Mouse (Mus musculus) CH12.LX (cell line): ENCODE measurements around the gene Olfr573-ps1. TPM values are rescaled to one million over a fixed set of nuclear protein-coding genes. Genes with fewer than 3 reads are reported as not detected.

Source experiments
- DNase-seq: peaks from one replicate; pipeline ENCODE4 v3.0.0-alpha.2; 2013; ENCODE audit errors: extremely low read depth
- H3K27ac ChIP-seq: 2 replicates; pipeline ENCODE4 v1.5.1; 2012; ENCODE audit warnings: low read depth, mild to moderate bottlenecking, control low read depth, moderate library complexity; ENCODE audit not compliant: insufficient read depth
- H3K27me3 ChIP-seq: replicated peaks from 2 replicates; pipeline ENCODE3; 2012; ENCODE audit warnings: inconsistent platforms
- H3K36me3 ChIP-seq, 2 experiments: replicated peaks in 1 of 2; 2 replicates each; pipeline versions ENCODE3 to v1.6.1; 2012; ENCODE audit warnings: inconsistent platforms in 1 of 2, low read length in 1 of 2, mild to moderate bottlenecking in 1 of 2, mixed read lengths in 1 of 2, moderate library complexity in 1 of 2; ENCODE audit not compliant: control insufficient read depth in 1 of 2, insufficient read depth in 1 of 2
- H3K4me1 ChIP-seq, 2 experiments: 2 replicates each; pipeline ENCODE4 v1.6.1; 2012; ENCODE audit warnings: inconsistent platforms in 1 of 2, moderate library complexity in 1 of 2; ENCODE audit not compliant: insufficient read depth in 2 of 2, control insufficient read depth in 1 of 2
- H3K4me2 ChIP-seq: 2 replicates; pipeline ENCODE4 v1.6.1; 2012; ENCODE audit warnings: low read depth, mild to moderate bottlenecking, control low read depth; ENCODE audit not compliant: poor library complexity, insufficient read depth, severe bottlenecking
- H3K4me3 ChIP-seq, 3 experiments: fragments of 150-350 bp in 1 of 3; sonication (generic) in 1 of 3; replicated peaks in 1 of 3; 2 replicates each; pipeline versions ENCODE3 to v1.5.1; 2011 to 2012; ENCODE audit warnings: low read depth in 2 of 3, low read length in 2 of 3, mild to moderate bottlenecking in 2 of 3, moderate library complexity in 2 of 3, control low read depth in 1 of 3, improper control_type of control experiment in 1 of 3, inconsistent platforms in 1 of 3, mixed read lengths in 1 of 3; ENCODE audit not compliant: poor library complexity in 1 of 3
- H3K79me2 ChIP-seq: replicated peaks from 2 replicates; pipeline ENCODE4 v1.6.1; 2012; ENCODE audit warnings: mild to moderate bottlenecking, moderate library complexity; ENCODE audit not compliant: control insufficient read depth, poor library complexity, insufficient read depth, severe bottlenecking; ENCODE audit errors: extremely low read depth
- H3K9ac ChIP-seq: 2 replicates; pipeline ENCODE4 v1.6.1; 2012; ENCODE audit warnings: low read depth, mild to moderate bottlenecking, control low read depth, moderate library complexity; ENCODE audit not compliant: insufficient read depth
- H3K9me3 ChIP-seq: replicated peaks from 2 replicates; pipeline ENCODE3; 2012; ENCODE audit warnings: low read length, inconsistent platforms, mixed read lengths
- BHLHE40 ChIP-seq: IDR thresholded peaks from 2 replicates; pipeline ENCODE4 v1.6.1; 2011; ENCODE audit warnings: mild to moderate bottlenecking, low read depth, low read length, improper control_type of control experiment
- ELF1 ChIP-seq: IDR thresholded peaks from 2 replicates; pipeline ENCODE4 v1.6.1; 2014; ENCODE audit warnings: low read depth, mild to moderate bottlenecking, inconsistent platforms, low read length, improper control_type of control experiment
- ETS1 ChIP-seq: conservative IDR thresholded peaks from 2 replicates; pipeline ENCODE4 v1.6.1; 2012; ENCODE audit warnings: low read depth, mild to moderate bottlenecking, inconsistent platforms, low read length, improper control_type of control experiment, moderate library complexity
- HCFC1 ChIP-seq: IDR thresholded peaks from 2 replicates; pipeline ENCODE4 v1.6.1; 2012; ENCODE audit warnings: low read depth, mild to moderate bottlenecking, inconsistent platforms, low read length, improper control_type of control experiment
- KAT2A ChIP-seq: IDR thresholded peaks from 2 replicates; pipeline ENCODE4 v1.6.1; 2012; ENCODE audit warnings: low read length, improper control_type of control experiment, inconsistent platforms; ENCODE audit not compliant: insufficient replicate concordance
- MAFK ChIP-seq: IDR thresholded peaks from 2 replicates; pipeline ENCODE4 v1.6.1; 2011; ENCODE audit warnings: low read length, improper control_type of control experiment; ENCODE audit not compliant: insufficient replicate concordance
- MAX ChIP-seq: IDR thresholded peaks from 2 replicates; pipeline ENCODE4 v1.6.1; 2011; ENCODE audit warnings: low read length, improper control_type of control experiment
- SMC3 ChIP-seq: IDR thresholded peaks from 2 replicates; pipeline ENCODE4 v1.6.1; 2011; ENCODE audit warnings: low read depth, low read length, improper control_type of control experiment
- TBP ChIP-seq: conservative IDR thresholded peaks from 2 replicates; pipeline ENCODE4 v1.6.1; 2011; ENCODE audit warnings: low read depth, low read length, improper control_type of control experiment
- UBTF ChIP-seq: IDR thresholded peaks from 2 replicates; pipeline ENCODE4 v1.6.1; 2012; ENCODE audit warnings: low read depth, mild to moderate bottlenecking, inconsistent platforms, low read length, improper control_type of control experiment, moderate library complexity
- USF1 ChIP-seq: IDR thresholded peaks from 2 replicates; pipeline ENCODE4 v1.6.1; 2014; ENCODE audit warnings: low read depth, mild to moderate bottlenecking, inconsistent platforms, low read length, improper control_type of control experiment
- dilution Hi-C: fragments of 300-500 bp; cut with MboI; formaldehyde crosslinking; loops from 2 replicates; pipeline ENCODE4 v1.14.3; 2020; ENCODE audit warnings: low sequenced_read_pairs; ENCODE audit not compliant: extremely low pct_unique_long_range_greater_than_20kb, extremely low pct_ligation_motif_present
- in situ Hi-C: fragments of 300-500 bp; cut with MboI; formaldehyde crosslinking; loops from 3 replicates; pipeline ENCODE4 v1.14.3; 2019; ENCODE audit warnings: low sequenced_read_pairs, low pct_ligation_motif_present, low pct_unique_long_range_greater_than_20kb, mixed read lengths
- polyA plus RNA-seq: library from polyadenylated mRNA; unstranded; fragments of >175 nt; gene quantifications from 2 replicates; pipeline ENCODE4 v1.2.1, GENCODE M21; 2012; ENCODE audit warnings: low read depth; ENCODE audit not compliant: insufficient read length
- total RNA-seq, 2 experiments: library from RNA; depleted of rRNA; stranded (reverse); fragments of 300-350 nt in 1 of 2; fragments of >200 nt in 1 of 2; gene quantifications; 2 replicates each; pipeline ENCODE4 v1.2.3; 2012 to 2014

Gene Olfr573-ps1
- total and polyA plus RNA-seq, 3 experiments, result not detected

DNA sequence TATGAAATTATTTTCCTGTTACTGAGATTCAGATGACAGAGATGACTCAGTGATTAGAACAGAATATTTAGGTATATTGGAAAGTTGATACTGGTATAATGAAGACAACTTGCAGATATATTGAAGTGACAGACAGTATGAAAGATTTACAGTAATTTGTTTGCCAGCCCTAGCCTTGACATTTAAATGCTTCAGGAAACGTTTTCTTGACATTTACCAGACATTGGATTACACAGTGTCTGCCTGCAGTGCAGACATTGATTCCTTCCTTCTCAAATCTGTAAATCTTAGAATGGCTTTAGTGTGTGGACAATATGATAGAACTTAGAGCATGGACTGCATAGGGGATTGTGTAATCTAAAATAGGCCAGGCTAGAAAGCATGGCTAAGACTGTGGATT is 27.1 kb downstream of the Olfr573-ps1 start:
- no peaks in the 10 kb centered on the region for H3K79me2 ChIP-seq
- H3K9ac ChIP-seq, result no peak overlapping the region
- H3K9me3 ChIP-seq, result no peaks in the 10 kb centered on the region
- H3K27ac ChIP-seq, result no peak overlapping the region
- no peaks in the 10 kb centered on the region for H3K27me3 ChIP-seq
- no peak overlapping the region for H3K4me2 ChIP-seq
- H3K4me3 ChIP-seq, result no peak overlapping the region
- TF ChIP-seq MAFK (no peak), HCFC1 (no peak), USF1 (no peak), MAX (no peak), ETS1 (no peak), TBP (no peak), KAT2A (no peak), UBTF (no peak), ELF1 (no peak), BHLHE40 (no peak), SMC3 (no peak)
- TF ChIP-seq, all 38 proteins: peak for 0
- DNase-seq, result no peak
- H3K36me3 ChIP-seq, result no peaks in the 10 kb centered on the region
- in situ Hi-C loops, result loop anchor here (10.0 kb wide), 2 partner anchors 250 to 410 kb away; partner anchors contain the start of gene Olfr556
- H3K4me1 ChIP-seq, result peaks cover 0 to 5% of the 10 kb centered on the region in 2 experiments; a peak in 2 of 4 replicates
- dilution Hi-C loops, result no loop called here

Other genes starting within 250 kb of the Olfr573-ps1 start
Only the 20 nearest of the 28 such genes appear.
- not detected in 2 replicates for gene Olfr560, start 183.2 kb downstream of the Olfr573-ps1 start, total RNA-seq (2012; rRNA removed)
- not detected in 2 replicates for gene Olfr560, start 183.2 kb downstream of the Olfr573-ps1 start, total RNA-seq (2014; rRNA removed)
- gene Olfr560, start 183.2 kb downstream of the Olfr573-ps1 start, polyA plus RNA-seq, result not detected in 2 replicates
- gene Olfr78, start 183.1 kb downstream of the Olfr573-ps1 start, total RNA-seq (2012; rRNA removed), result not detected in 2 replicates
- gene Olfr78, start 183.1 kb downstream of the Olfr573-ps1 start, total RNA-seq (2014; rRNA removed), result not detected in 2 replicates
- not detected in 2 replicates for gene Olfr78, start 183.1 kb downstream of the Olfr573-ps1 start, polyA plus RNA-seq
- not detected in 2 replicates for gene Olfr561, start 171.4 kb downstream of the Olfr573-ps1 start, total RNA-seq (2012; rRNA removed)
- gene Olfr561, start 171.4 kb downstream of the Olfr573-ps1 start, total RNA-seq (2014; rRNA removed), result not detected in 2 replicates
- gene Olfr561, start 171.4 kb downstream of the Olfr573-ps1 start, polyA plus RNA-seq, result not detected in 2 replicates
- not detected in 2 replicates for gene Olfr564, start 139.1 kb downstream of the Olfr573-ps1 start, total RNA-seq (2012; rRNA removed)
- not detected in 2 replicates for gene Olfr564, start 139.1 kb downstream of the Olfr573-ps1 start, total RNA-seq (2014; rRNA removed)
- gene Olfr564, start 139.1 kb downstream of the Olfr573-ps1 start, polyA plus RNA-seq, result not detected in 2 replicates
- not detected in 2 replicates for gene Olfr566, start 83.8 kb downstream of the Olfr573-ps1 start, total RNA-seq (2012; rRNA removed)
- not detected in 2 replicates for gene Olfr566, start 83.8 kb downstream of the Olfr573-ps1 start, total RNA-seq (2014; rRNA removed)
- not detected in 2 replicates for gene Olfr566, start 83.8 kb downstream of the Olfr573-ps1 start, polyA plus RNA-seq
- gene Olfr568, start 65.5 kb downstream of the Olfr573-ps1 start, total RNA-seq (2012; rRNA removed), result not detected in 2 replicates
- not detected in 2 replicates for gene Olfr568, start 65.5 kb downstream of the Olfr573-ps1 start, total RNA-seq (2014; rRNA removed)
- not detected in 2 replicates for gene Olfr568, start 65.5 kb downstream of the Olfr573-ps1 start, polyA plus RNA-seq
- not detected in 2 replicates for gene Olfr569, start 51.7 kb downstream of the Olfr573-ps1 start, total RNA-seq (2012; rRNA removed)
- not detected in 2 replicates for gene Olfr569, start 51.7 kb downstream of the Olfr573-ps1 start, total RNA-seq (2014; rRNA removed)
- not detected in 2 replicates for gene Olfr569, start 51.7 kb downstream of the Olfr573-ps1 start, polyA plus RNA-seq
- gene Olfr570, start 48.0 kb downstream of the Olfr573-ps1 start, total RNA-seq (2012; rRNA removed), result not detected in 2 replicates
- not detected in 2 replicates for gene Olfr570, start 48.0 kb downstream of the Olfr573-ps1 start, total RNA-seq (2014; rRNA removed)
- gene Olfr570, start 48.0 kb downstream of the Olfr573-ps1 start, polyA plus RNA-seq, result not detected in 2 replicates
- gene Olfr571, start 25.0 kb downstream of the Olfr573-ps1 start, total RNA-seq (2012; rRNA removed), result not detected in 2 replicates
- not detected in 2 replicates for gene Olfr571, start 25.0 kb downstream of the Olfr573-ps1 start, total RNA-seq (2014; rRNA removed)
- gene Olfr571, start 25.0 kb downstream of the Olfr573-ps1 start, polyA plus RNA-seq, result not detected in 2 replicates
- gene Olfr572, start 18.2 kb downstream of the Olfr573-ps1 start, total RNA-seq (2012; rRNA removed), result not detected in 2 replicates
- gene Olfr572, start 18.2 kb downstream of the Olfr573-ps1 start, total RNA-seq (2014; rRNA removed), result not detected in 2 replicates
- gene Olfr572, start 18.2 kb downstream of the Olfr573-ps1 start, polyA plus RNA-seq, result not detected in 2 replicates
- gene Olfr574, start 5.9 kb upstream of the Olfr573-ps1 start, total RNA-seq (2012; rRNA removed), result not detected in 2 replicates
- gene Olfr574, start 5.9 kb upstream of the Olfr573-ps1 start, total RNA-seq (2014; rRNA removed), result not detected in 2 replicates
- not detected in 2 replicates for gene Olfr574, start 5.9 kb upstream of the Olfr573-ps1 start, polyA plus RNA-seq
- not detected in 2 replicates for gene Olfr575, start 16.2 kb upstream of the Olfr573-ps1 start, total RNA-seq (2012; rRNA removed)
- gene Olfr575, start 16.2 kb upstream of the Olfr573-ps1 start, total RNA-seq (2014; rRNA removed), result not detected in 2 replicates
- gene Olfr575, start 16.2 kb upstream of the Olfr573-ps1 start, polyA plus RNA-seq, result not detected in 2 replicates
- gene Olfr576, start 20.1 kb upstream of the Olfr573-ps1 start, total RNA-seq (2012; rRNA removed), result not detected in 2 replicates
- not detected in 2 replicates for gene Olfr576, start 20.1 kb upstream of the Olfr573-ps1 start, total RNA-seq (2014; rRNA removed)
- not detected in 2 replicates for gene Olfr576, start 20.1 kb upstream of the Olfr573-ps1 start, polyA plus RNA-seq
- gene Olfr577, start 33.4 kb upstream of the Olfr573-ps1 start, total RNA-seq (2012; rRNA removed), result not detected in 2 replicates
- gene Olfr577, start 33.4 kb upstream of the Olfr573-ps1 start, total RNA-seq (2014; rRNA removed), result not detected in 2 replicates
- gene Olfr577, start 33.4 kb upstream of the Olfr573-ps1 start, polyA plus RNA-seq, result not detected in 2 replicates
- not detected in 2 replicates for gene Olfr578, start 46.7 kb upstream of the Olfr573-ps1 start, total RNA-seq (2012; rRNA removed)
- not detected in 2 replicates for gene Olfr578, start 46.7 kb upstream of the Olfr573-ps1 start, total RNA-seq (2014; rRNA removed)
- gene Olfr578, start 46.7 kb upstream of the Olfr573-ps1 start, polyA plus RNA-seq, result not detected in 2 replicates
- not detected in 2 replicates for gene Olfr582, start 95.4 kb upstream of the Olfr573-ps1 start, total RNA-seq (2012; rRNA removed)
- not detected in 2 replicates for gene Olfr582, start 95.4 kb upstream of the Olfr573-ps1 start, total RNA-seq (2014; rRNA removed)
- not detected in 2 replicates for gene Olfr582, start 95.4 kb upstream of the Olfr573-ps1 start, polyA plus RNA-seq
- not detected in 2 replicates for gene Olfr583, start 108.7 kb upstream of the Olfr573-ps1 start, total RNA-seq (2012; rRNA removed)
- not detected in 2 replicates for gene Olfr583, start 108.7 kb upstream of the Olfr573-ps1 start, total RNA-seq (2014; rRNA removed)
- gene Olfr583, start 108.7 kb upstream of the Olfr573-ps1 start, polyA plus RNA-seq, result not detected in 2 replicates
- not detected in 2 replicates for gene Olfr584, start 139.3 kb upstream of the Olfr573-ps1 start, total RNA-seq (2012; rRNA removed)
- not detected in 2 replicates for gene Olfr584, start 139.3 kb upstream of the Olfr573-ps1 start, total RNA-seq (2014; rRNA removed)
- not detected in 2 replicates for gene Olfr584, start 139.3 kb upstream of the Olfr573-ps1 start, polyA plus RNA-seq
- not detected in 2 replicates for gene Olfr585, start 155.1 kb upstream of the Olfr573-ps1 start, total RNA-seq (2012; rRNA removed)
- not detected in 2 replicates for gene Olfr585, start 155.1 kb upstream of the Olfr573-ps1 start, total RNA-seq (2014; rRNA removed)
- not detected in 2 replicates for gene Olfr585, start 155.1 kb upstream of the Olfr573-ps1 start, polyA plus RNA-seq
- gene Olfr586, start 183.1 kb upstream of the Olfr573-ps1 start, total RNA-seq (2012; rRNA removed), result not detected in 2 replicates
- gene Olfr586, start 183.1 kb upstream of the Olfr573-ps1 start, total RNA-seq (2014; rRNA removed), result not detected in 2 replicates
- gene Olfr586, start 183.1 kb upstream of the Olfr573-ps1 start, polyA plus RNA-seq, result not detected in 2 replicates